Mouse (Mus musculus) left cerebral cortex, postnatal 10 days (tissue): ENCODE measurements at regions not wholly inside any gene's neighbourhood (a gene's known extent, or its start where the extent isn't known, plus 50 kb on each side); places are given as distances from the start of the nearest gene placed in this dataset.
A peak's percentile ranks its signal among the peaks of the same experiment; 100 is the strongest.

Experiments
- DNase-seq, 2 experiments: peaks; one replicate each; pipeline ENCODE4 v3.0.0; 2021 to 2022; ENCODE audit warnings: low spot score in 2 of 2, mixed read lengths in 1 of 2; ENCODE audit errors: extremely low spot score in 1 of 2
- intact Hi-C: fragments of 180-260 bp; cut with DNase I; formaldehyde crosslinking; loops from one replicate; pipeline ENCODE4 v1.15.1; 2025

DNA sequence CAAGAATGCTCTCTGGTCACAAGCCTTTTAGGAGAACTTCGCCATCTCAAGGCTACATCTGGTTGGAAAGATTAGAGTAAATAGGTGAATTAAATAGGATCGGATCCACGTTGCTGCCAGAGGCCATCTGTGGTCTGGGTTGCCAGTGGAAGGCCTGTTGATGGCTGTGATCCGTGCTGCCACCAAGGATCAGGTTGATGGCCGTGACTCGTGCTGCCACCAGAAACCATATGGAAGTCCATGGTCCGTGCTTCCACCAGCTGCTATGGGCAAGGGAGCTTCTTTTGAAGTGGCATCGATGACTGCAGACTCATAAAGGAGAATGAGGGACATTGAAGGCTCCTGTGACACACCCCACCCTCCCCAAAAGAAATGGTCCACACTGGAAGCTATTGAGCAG, 79.6 kb downstream of the Atp1a1 start:
- intact Hi-C loops = no loop called here
- no peak for DNase-seq

- intact Hi-C loops = no loop called here
- DNase-seq = no peak
These were observed 80.0 kb downstream of the Atp1a1 start for GRCm38 (mm10) chr3:101524444-101524843.

- intact Hi-C loops = no loop called here
- DNase-seq = no peak
These were observed 81.2 kb downstream of the Atp1a1 start for GRCm38 (mm10) chr3:101523239-101523638.

DNA sequence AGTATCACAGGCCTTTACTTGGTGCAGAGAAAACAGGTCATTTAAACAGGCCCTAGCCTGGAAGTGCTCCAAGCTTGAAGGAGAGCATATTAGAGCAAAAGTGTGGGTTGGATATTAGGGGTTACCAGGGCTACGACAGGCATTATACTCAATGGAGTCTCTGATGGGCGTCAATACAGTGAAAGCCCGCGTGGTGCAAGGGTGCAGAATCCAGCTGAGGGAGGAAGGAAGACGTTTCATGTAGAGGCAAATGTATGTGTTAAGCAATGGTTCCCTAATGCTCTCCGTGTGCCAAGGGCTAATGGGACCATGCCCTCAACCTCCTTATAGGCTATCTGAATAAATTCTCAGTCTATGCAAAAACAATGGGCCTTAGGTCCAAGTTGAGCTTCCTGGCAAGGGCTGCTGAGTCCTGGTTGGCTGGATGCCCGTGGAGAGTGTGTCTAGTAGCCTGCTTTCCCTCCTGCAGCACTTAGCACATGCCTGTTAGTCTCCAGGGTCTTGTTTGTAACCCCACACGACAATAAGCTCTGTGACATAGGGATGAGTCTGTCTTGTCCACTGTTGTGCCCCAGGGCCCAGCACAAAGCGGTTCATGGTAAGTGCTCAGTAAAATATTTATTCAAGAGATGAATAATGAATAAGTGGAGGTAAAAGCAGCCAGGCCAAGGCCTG, 82.1 kb downstream of the Atp1a1 start:
- intact Hi-C loops = no loop called here

DNA sequence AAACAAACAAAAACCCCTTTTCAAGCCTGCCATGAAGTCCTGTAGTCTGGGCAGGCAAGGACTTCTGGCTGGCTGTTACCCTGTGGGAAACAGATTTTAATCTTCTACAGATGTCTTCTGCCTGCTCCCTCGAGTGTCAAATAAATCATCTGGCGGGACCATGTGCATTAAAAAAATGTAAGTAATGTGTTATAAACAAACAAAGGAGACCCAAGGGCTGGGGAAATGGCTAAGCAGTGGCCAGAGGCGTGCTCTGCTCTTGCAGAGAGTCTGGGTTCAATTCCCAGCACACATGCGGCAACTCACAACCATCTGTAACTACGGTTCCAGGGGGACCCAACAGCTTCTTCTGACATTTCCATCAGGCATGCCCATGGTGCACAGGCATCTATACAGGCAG, 83.3 kb downstream of the Atp1a1 start:
- intact Hi-C loops = no loop called here
- no peak for DNase-seq

More for the DNA sequence above, 82.1 kb downstream of the Atp1a1 start:
- DNase-seq = peak in 1 of 2 experiments; percentile 53

DNA sequence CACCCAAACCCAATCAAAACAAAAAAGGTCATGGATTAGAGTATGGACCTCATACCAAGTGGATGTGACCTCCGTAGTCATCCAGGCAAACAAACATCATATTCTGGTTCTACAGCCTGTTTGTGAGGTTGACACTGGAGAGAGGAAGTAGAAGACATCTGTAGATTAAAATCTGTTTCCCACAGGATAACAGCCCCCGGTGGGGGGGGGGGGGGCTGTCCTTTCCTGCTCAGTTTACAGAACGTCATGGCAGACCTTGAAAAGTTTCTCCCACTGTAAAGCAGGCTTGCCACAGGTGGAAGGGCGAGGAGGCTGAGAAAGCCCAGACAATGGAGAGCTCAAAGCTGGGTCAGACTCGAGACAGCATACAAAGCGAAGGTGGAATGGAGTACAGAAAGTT, 84.4 kb downstream of the Atp1a1 start:
- DNase-seq = no peak
- intact Hi-C loops = no loop called here

- intact Hi-C loops = no loop called here
- no peak for DNase-seq
These were observed 84.9 kb downstream of the Atp1a1 start for GRCm38 (mm10) chr3:101519551-101519950.

GRCm38 (mm10) chr3:101518810-101519209, 85.7 kb downstream of the Atp1a1 start:
- DNase-seq = no peak
- intact Hi-C loops = no loop called here

DNA sequence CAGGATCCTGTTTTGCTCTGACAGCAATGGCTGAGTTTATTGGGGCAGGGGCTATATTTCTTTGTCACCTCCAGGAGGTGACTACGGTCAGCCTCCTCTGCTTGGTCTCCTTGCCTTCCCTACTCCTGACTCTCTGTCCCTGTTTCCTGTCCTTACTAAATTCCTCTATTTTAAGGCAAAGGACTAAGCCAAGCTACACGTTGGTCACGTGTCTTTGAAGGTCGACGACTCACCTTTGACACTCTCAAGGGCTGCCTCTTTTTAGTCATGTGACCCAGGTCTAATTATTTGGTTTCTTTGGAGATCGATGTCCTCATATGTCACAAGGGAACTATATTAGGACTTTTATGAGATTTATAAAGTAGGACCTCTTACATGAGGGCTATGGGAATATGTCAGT, 86.9 kb downstream of the Atp1a1 start:
- intact Hi-C loops = no loop called here
- DNase-seq = no peak

GRCm38 (mm10) chr3:101516781-101517499, 87.5 kb downstream of the Atp1a1 start:
- no peak for DNase-seq
- intact Hi-C loops = no loop called here

GRCm38 (mm10) chr3:101515566-101515965, 88.9 kb downstream of the Atp1a1 start:
- intact Hi-C loops = no loop called here
- DNase-seq = no peak

GRCm38 (mm10) chr3:101513611-101514311, 90.7 kb downstream of the Atp1a1 start:
- intact Hi-C loops = no loop called here
- DNase-seq = no peak
